Mouse (Mus musculus): Measurements from ENCODE around the gene Ccdc163. TPM values are rescaled to one million over a fixed set of nuclear protein-coding genes. Genes with fewer than 3 reads are reported as not detected.
"Not testable (repeated sequence)": the region's sequence is repeated elsewhere in the genome, so short reads cannot be mapped to it uniquely, and the experiment has no call there.

The Ccdc163 gene
- 35.5 and 56.1 TPM in 2 replicates for total RNA-seq (2015)
- total RNA-seq (2017): 12.0 and 17.6 TPM in 2 replicates

- peak; percentile 93 for ATAC-seq (replicated peaks; ENCODE audit: poor library complexity)
Observed at GRCm38 (mm10) chr4:116708201-116708764, at the start of gene Ccdc163, which contains the start of gene Mmachc. TSS of gene Ccdc163 (plus strand) at chr4:116708509. TSS of gene Mmachc (minus strand) at chr4:116708406.

- ATAC-seq (replicated peaks; ENCODE audit: poor library complexity): no peak
Observed at GRCm38 (mm10) chr4:116659474-116659873, 48.8 kb upstream of the Ccdc163 start.

GRCm38 (mm10) chr4:116659916-116660315, 48.4 kb upstream of the Ccdc163 start:
- not testable (repeated sequence) for ATAC-seq (replicated peaks; ENCODE audit: poor library complexity)

- ATAC-seq (replicated peaks; ENCODE audit: poor library complexity): no peak
Observed at GRCm38 (mm10) chr4:116660829-116661228, 47.5 kb upstream of the Ccdc163 start.

- no peak for ATAC-seq (replicated peaks; ENCODE audit: poor library complexity)
Observed at GRCm38 (mm10) chr4:116661998-116662397, 46.3 kb upstream of the Ccdc163 start.

- ATAC-seq (replicated peaks; ENCODE audit: poor library complexity): no peak
Observed at GRCm38 (mm10) chr4:116666625-116667024, 41.7 kb upstream of the Ccdc163 start.

GRCm38 (mm10) chr4:116668145-116668544, 40.2 kb upstream of the Ccdc163 start:
- peak; percentile 81 for ATAC-seq (replicated peaks; ENCODE audit: poor library complexity)

GRCm38 (mm10) chr4:116669291-116669690, 39.0 kb upstream of the Ccdc163 start:
- ATAC-seq (replicated peaks; ENCODE audit: poor library complexity): no peak

- ATAC-seq (replicated peaks; ENCODE audit: poor library complexity): peak; percentile 88
Observed at GRCm38 (mm10) chr4:116672785-116673184, 35.5 kb upstream of the Ccdc163 start.

- not testable (repeated sequence) for ATAC-seq (replicated peaks; ENCODE audit: poor library complexity)
Observed at GRCm38 (mm10) chr4:116674761-116675160, 33.5 kb upstream of the Ccdc163 start.

GRCm38 (mm10) chr4:116676027-116676426, 32.3 kb upstream of the Ccdc163 start:
- ATAC-seq (replicated peaks; ENCODE audit: poor library complexity): no peak

GRCm38 (mm10) chr4:116677808-116678207, 30.5 kb upstream of the Ccdc163 start:
- ATAC-seq (replicated peaks; ENCODE audit: poor library complexity): no peak

GRCm38 (mm10) chr4:116679141-116679540, 29.2 kb upstream of the Ccdc163 start:
- ATAC-seq (replicated peaks; ENCODE audit: poor library complexity): no peak

- not testable (repeated sequence) for ATAC-seq (replicated peaks; ENCODE audit: poor library complexity)
Observed at GRCm38 (mm10) chr4:116680521-116680920, 27.8 kb upstream of the Ccdc163 start.

- ATAC-seq (replicated peaks; ENCODE audit: poor library complexity): no peak
Observed at GRCm38 (mm10) chr4:116683957-116684356, 24.4 kb upstream of the Ccdc163 start.

GRCm38 (mm10) chr4:116684665-116685064, 23.6 kb upstream of the Ccdc163 start:
- no peak for ATAC-seq (replicated peaks; ENCODE audit: poor library complexity)

GRCm38 (mm10) chr4:116685402-116686061, 22.8 kb upstream of the Ccdc163 start, which contains the start of gene Prdx1:
TSS of gene Prdx1 (plus strand) at chr4:116685544.
- ATAC-seq (replicated peaks; ENCODE audit: poor library complexity): peak; percentile 85

- ATAC-seq (replicated peaks; ENCODE audit: poor library complexity): no peak
Observed at GRCm38 (mm10) chr4:116687041-116687440, 21.3 kb upstream of the Ccdc163 start.

GRCm38 (mm10) chr4:116689309-116689876, 18.9 kb upstream of the Ccdc163 start:
- no peak for ATAC-seq (replicated peaks; ENCODE audit: poor library complexity)

GRCm38 (mm10) chr4:116692146-116692545, 16.2 kb upstream of the Ccdc163 start:
- no peak for ATAC-seq (replicated peaks; ENCODE audit: poor library complexity)

GRCm38 (mm10) chr4:116693785-116694184, 14.5 kb upstream of the Ccdc163 start:
- ATAC-seq (replicated peaks; ENCODE audit: poor library complexity): no peak
